ENCODE assay signal across 8 mouse cellular contexts in genomic region chr12:108529214-108529613, GRCm38 (mm10). TPM values are rescaled to one million over a fixed set of nuclear protein-coding genes. Genes with fewer than 3 reads are reported as not detected.
DNase-seq lines count a peak whose midpoint lies in the region; ATAC-seq lines count a peak whose summit lies in the region.

No protein-coding gene starts in this region.

- DNase-seq in adrenal gland, postnatal 14 days, result peak; percentile 55
- no peak for DNase-seq in adrenal gland, postnatal 25 days
- DNase-seq in right cerebral cortex, adult 2 months (ENCODE audit: low spot score in 2 of 2), result peak; percentile 67 to 77
- DNase-seq in right cerebral cortex, postnatal 25 days, result no peak
- peak; percentile 41 for DNase-seq in embryonic facial prominence, embryonic 14.5 days (ENCODE audit: low spot score)
- DNase-seq in kidney, postnatal 25 days, result peak; percentile 37 to 58
- peak; percentile 52 for DNase-seq in thymus, postnatal 14 days

- H3K9ac ChIP-seq in embryonic facial prominence, embryonic 14.5 days (ENCODE audit: low read depth, low read length), result no peak overlapping the region

- H3K27me3 ChIP-seq in embryonic facial prominence, embryonic 14.5 days (replicated peaks; ENCODE audit: control insufficient read depth, insufficient read depth, low read length), result no peaks in the 10 kb centered on the region

- H3K4me1 ChIP-seq in embryonic facial prominence, embryonic 14.5 days (ENCODE audit: control insufficient read depth, insufficient read depth, low read length), result no peaks in the 10 kb centered on the region

- H3K4me2 ChIP-seq in embryonic facial prominence, embryonic 14.5 days (ENCODE audit: low read depth, low read length), result no peak overlapping the region

- H3K27ac ChIP-seq in embryonic facial prominence, embryonic 14.5 days (replicated peaks; ENCODE audit: low read depth, low read length), result no peak overlapping the region

- ATAC-seq in embryonic facial prominence, embryonic 14.5 days (ENCODE audit: low read depth), result no peak
- ATAC-seq in megakaryocyte, adult 5-6 weeks (ENCODE audit: poor library complexity, severe bottlenecking), result peak; percentile 73

- H3K4me3 ChIP-seq in embryonic facial prominence, embryonic 14.5 days (ENCODE audit: low read depth, low read length), result no peak overlapping the region

- WGBS in embryonic facial prominence, embryonic 14.5 days, result 43% methylated on average over 8 of the region's 8 CpGs

- H3K9me3 ChIP-seq in embryonic facial prominence, embryonic 14.5 days (ENCODE audit: control insufficient read depth, low read length), result no peaks in the 10 kb centered on the region

- H3K36me3 ChIP-seq in embryonic facial prominence, embryonic 14.5 days (ENCODE audit: control insufficient read depth, insufficient read depth, low read length), result peaks cover 9% of the 10 kb centered on the region; the same call in 1 of the 2 replicates

RNA-seq across cellular contexts. Expression of gene Evl, which starts 25.3 kb away (rescaled TPM):
- total RNA-seq in adrenal gland, postnatal 14 days (2021), result 67.3 and 107 TPM in 2 replicates
- 49.6 and 55.2 TPM in 2 replicates for total RNA-seq in adrenal gland, postnatal 25 days (2021)
- 62.7 and 66.4 TPM in 2 replicates for polyA plus RNA-seq in embryonic facial prominence, embryonic 14.5 days (2014; fragmentation: Nextera tagmentation; extraction: Ambion mirVana)
- 153 and 169 TPM in 2 replicates for total RNA-seq in megakaryocyte, adult 5-6 weeks (2015)
- total RNA-seq in megakaryocyte, adult 5-6 weeks (2017), result 109 and 125 TPM in 2 replicates

Comparison
In these comparisons a context has a peak if more than half of its experiments do, and no peak if none do; other contexts are left out.
1. DNase-seq: peak in adrenal gland, postnatal 14 days (single experiment), right cerebral cortex, adult 2 months (2 of 2), embryonic facial prominence, embryonic 14.5 days (single experiment), kidney, postnatal 25 days (2 of 2) and thymus, postnatal 14 days (single experiment); none in adrenal gland, postnatal 25 days (single experiment) and right cerebral cortex, postnatal 25 days (single experiment).